Mouse (Mus musculus): Measurements from ENCODE around the gene Cpox.

Cpox gene

GRCm38 (mm10) chr16:58700816-58701424, 30.8 kb downstream of the Cpox start:
- no peak for DNase-seq (ENCODE audit: low spot score in 2 of 2)

GRCm38 (mm10) chr16:58701779-58702178, 31.7 kb downstream of the Cpox start:
- DNase-seq (ENCODE audit: low spot score in 2 of 2), result no peak

- DNase-seq (ENCODE audit: low spot score in 2 of 2), result no peak
These were observed 32.3 kb downstream of the Cpox start for GRCm38 (mm10) chr16:58702329-58702932.

- DNase-seq (ENCODE audit: low spot score in 2 of 2), result peak in 1 of 2 experiments; percentile 16
These were observed 33.5 kb downstream of the Cpox start for GRCm38 (mm10) chr16:58703382-58704124.

GRCm38 (mm10) chr16:58704999-58705398, 34.9 kb downstream of the Cpox start:
- no peak for DNase-seq (ENCODE audit: low spot score in 2 of 2)

GRCm38 (mm10) chr16:58707276-58707905, 37.3 kb downstream of the Cpox start:
- DNase-seq (ENCODE audit: low spot score in 2 of 2), result peak in 1 of 2 experiments; percentile 13

GRCm38 (mm10) chr16:58708601-58709475, 38.7 kb downstream of the Cpox start:
- no peak for DNase-seq (ENCODE audit: low spot score in 2 of 2)

- no peak for DNase-seq (ENCODE audit: low spot score in 2 of 2)
These were observed 39.4 kb downstream of the Cpox start for GRCm38 (mm10) chr16:58709536-58709935.

GRCm38 (mm10) chr16:58712221-58712620, 42.1 kb downstream of the Cpox start:
- DNase-seq (ENCODE audit: low spot score in 2 of 2), result no peak

GRCm38 (mm10) chr16:58713128-58713527, 43.0 kb downstream of the Cpox start:
- no peak for DNase-seq (ENCODE audit: low spot score in 2 of 2)

- no peak for DNase-seq (ENCODE audit: low spot score in 2 of 2)
These were observed 44.9 kb downstream of the Cpox start for GRCm38 (mm10) chr16:58715018-58715417.

- no peak for DNase-seq (ENCODE audit: low spot score in 2 of 2)
These were observed 48.6 kb downstream of the Cpox start, which contains the start of gene Gpr15 for GRCm38 (mm10) chr16:58718666-58719120. Gpr15 (minus strand) TSS chr16:58719070.

GRCm38 (mm10) chr16:58722292-58722691, 52.2 kb downstream of the Cpox start:
- DNase-seq (ENCODE audit: low spot score in 2 of 2), result no peak

GRCm38 (mm10) chr16:58726680-58727476, 56.8 kb downstream of the Cpox start:
- DNase-seq (ENCODE audit: low spot score in 2 of 2), result no peak

- DNase-seq (ENCODE audit: low spot score in 2 of 2), result peak; percentile 94 to 95
These were observed 57.5 kb downstream of the Cpox start, which contains the start of gene Cldnd1 for GRCm38 (mm10) chr16:58727477-58728131. Cldnd1 (plus strand) TSS chr16:58727910.

GRCm38 (mm10) chr16:58728176-58728671, 58.1 kb downstream of the Cpox start:
- DNase-seq (ENCODE audit: low spot score in 2 of 2), result peak; percentile 46 to 48

- DNase-seq (ENCODE audit: low spot score in 2 of 2), result no peak
These were observed 68.1 kb downstream of the Cpox start for GRCm38 (mm10) chr16:58738205-58738604.

- no peak for DNase-seq (ENCODE audit: low spot score in 2 of 2)
These were observed 68.7 kb downstream of the Cpox start for GRCm38 (mm10) chr16:58738800-58739199.

GRCm38 (mm10) chr16:58740751-58741150, 70.7 kb downstream of the Cpox start:
- DNase-seq (ENCODE audit: low spot score in 2 of 2), result no peak

GRCm38 (mm10) chr16:58746715-58747114, 76.6 kb downstream of the Cpox start:
- no peak for DNase-seq (ENCODE audit: low spot score in 2 of 2)

Measured in right cerebral cortex, adult 2 months (tissue).